Mouse (Mus musculus) heart, embryonic 11.5 days (tissue): Measurements from ENCODE around the gene Hoxd4. TPM values are rescaled to one million over a fixed set of nuclear protein-coding genes. Genes with fewer than 3 reads are reported as not detected.

Source experiments
- microRNA counts: library from miRNA; unstranded; fragments of <30 nt; microRNA quantifications from one replicate; lab custom pipeline; 2015
- microRNA-seq: library from miRNA; unstranded; fragments of <30 nt; microRNA quantifications from one replicate; pipeline ENCODE4, GENCODE M21; 2016; ENCODE audit warnings: borderline number of aligned reads
- polyA plus RNA-seq: library from polyadenylated mRNA; unstranded; fragments of >200 nt; fragmentation: Nextera tagmentation; extraction: Ambion mirVana; gene quantifications from 2 replicates; pipeline ENCODE4 v1.2.1, GENCODE M21; 2014

The Hoxd4 gene
- polyA plus RNA-seq, 1 experiment from 2014 or later, result not detected

MicroRNAs within 50 kb of the gene (microRNA counts, 519-probe panel; counts per million panel counts)
- microRNA mmu-miR-10b (lab: Ali Mortazavi, UCI), result 32.2 counts per million

Small RNA genes within 50 kb of the gene (microRNA-seq; reads per million reads assigned to microRNA genes)
- not detected for gene Gm44463
- gene Mir10b, result 977 reads per million, percentile 84 among the genes with 10 or more reads in this experiment

Other genes starting within 250 kb of the Hoxd4 start
- gene Lnpk, start 132.5 kb upstream of the Hoxd4 start, polyA plus RNA-seq, result 23.1 and 31.7 TPM in 2 replicates
- gene Evx2, start 52.4 kb upstream of the Hoxd4 start, polyA plus RNA-seq, result not detected in 2 replicates
- not detected in 2 replicates for gene Hoxd13, start 43.6 kb upstream of the Hoxd4 start, polyA plus RNA-seq
- gene Hoxd12, start 36.9 kb upstream of the Hoxd4 start, polyA plus RNA-seq, result not detected in 2 replicates
- gene Hoxd11, start 32.4 kb upstream of the Hoxd4 start, polyA plus RNA-seq, result not detected in 2 replicates
- gene Hoxd10, start 20.0 kb upstream of the Hoxd4 start, polyA plus RNA-seq, result 0.11 TPM in 1 of 2 replicates, not detected in the other
- 0.13 TPM in 1 of 2 replicates, not detected in the other for gene Hoxd9, start 14.2 kb upstream of the Hoxd4 start, polyA plus RNA-seq
- gene Hoxd8, start 7.3 kb upstream of the Hoxd4 start, polyA plus RNA-seq, result 0.27 and 0.30 TPM in 2 replicates
- 2.0 and 3.1 TPM in 2 replicates for gene Hoxd3, start within 50 bp of the Hoxd4 start, polyA plus RNA-seq
- gene Gm28230, start 14.8 kb downstream of the Hoxd4 start, polyA plus RNA-seq, result 0.10 TPM in 1 of 2 replicates, not detected in the other
- gene Hoxd1, start 51.1 kb downstream of the Hoxd4 start, polyA plus RNA-seq, result 0.20 TPM in 1 of 2 replicates, not detected in the other
- gene Mtx2, start 113.9 kb downstream of the Hoxd4 start, polyA plus RNA-seq, result 164 and 166 TPM in 2 replicates